Mouse (Mus musculus) embryonic facial prominence, embryonic 10.5 days (tissue): ENCODE results near the gene Vash1. TPM values are rescaled to one million over a fixed set of nuclear protein-coding genes. Genes with fewer than 3 reads are reported as not detected.

Experiments
- DNase-seq: peaks from one replicate; pipeline ENCODE4 v3.0.0-alpha.2; 2017; ENCODE audit warnings: low spot score
- H3K27ac ChIP-seq: fragments of 300-500 bp; sonication (generic); replicated peaks from 2 replicates; pipeline ENCODE4 v1.5.1; 2016; ENCODE audit warnings: mild to moderate bottlenecking
- H3K27me3 ChIP-seq: fragments of 300-500 bp; sonication (generic); replicated peaks from 2 replicates; pipeline ENCODE4 v1.6.1; 2016; ENCODE audit warnings: low read depth, mild to moderate bottlenecking; ENCODE audit not compliant: poor library complexity, severe bottlenecking
- H3K36me3 ChIP-seq: fragments of 300-500 bp; sonication (generic); replicated peaks from 2 replicates; pipeline ENCODE4 v1.6.1; 2016; ENCODE audit warnings: mild to moderate bottlenecking, moderate library complexity
- H3K4me1 ChIP-seq: fragments of 300-500 bp; sonication (generic); 2 replicates; pipeline ENCODE4 v1.6.1; 2016
- H3K4me3 ChIP-seq: fragments of 300-500 bp; sonication (generic); 2 replicates; pipeline ENCODE4 v1.5.1; 2016; ENCODE audit warnings: mild to moderate bottlenecking, moderate library complexity
- H3K9me3 ChIP-seq: fragments of 300-500 bp; sonication (generic); 2 replicates; pipeline ENCODE4 v1.6.1; 2016; ENCODE audit warnings: mild to moderate bottlenecking
- WGBS: fragments of 180-500 bp; shearing (Covaris S2); methylation state at CpG from one replicate; pipeline ENCODE4 v1.1.7; 2016; 5-methylcytosine and 5-hydroxymethylcytosine counted together
- polyA plus RNA-seq: library from polyadenylated mRNA; unstranded; fragments of >200 nt; fragmentation: Nextera tagmentation; extraction: Ambion mirVana; gene quantifications from 2 replicates; pipeline ENCODE4 v1.2.1, GENCODE M21; 2016

The Vash1 gene
- polyA plus RNA-seq, 1 experiment from 2014 or later: 14.7 TPM

- Histone ChIP-seq H3K27ac (no peak overlapping the region), H3K4me3 (no peak overlapping the region), H3K4me1 (peaks cover 10% of the 10 kb centered on the region), H3K36me3 (no peaks in the 10 kb centered on the region), H3K9me3 (no peaks in the 10 kb centered on the region), H3K27me3 (no peaks in the 10 kb centered on the region; the same call in none of the 2 replicates)
- no peak for DNase-seq
- 75% methylated on average over 2 of the region's 2 CpGs for WGBS
Observed at GRCm38 (mm10) chr12:86660466-86660865, 18.0 kb upstream of the Vash1 start.

GRCm38 (mm10) chr12:86665656-86666055 is 12.8 kb upstream of the Vash1 start:
- Histone ChIP-seq H3K27ac (no peak overlapping the region), H3K36me3 (no peaks in the 10 kb centered on the region), H3K4me3 (no peak overlapping the region), H3K27me3 (no peaks in the 10 kb centered on the region; the same call in 1 of the 2 replicates), H3K9me3 (no peaks in the 10 kb centered on the region), H3K4me1 (no peaks in the 10 kb centered on the region)
- DNase-seq: no peak
- 71% methylated on average over 3 of the region's 3 CpGs for WGBS

GRCm38 (mm10) chr12:86668404-86668803 is 10.1 kb upstream of the Vash1 start:
- Histone ChIP-seq H3K27ac (no peak overlapping the region), H3K4me3 (no peak overlapping the region), H3K4me1 (no peaks in the 10 kb centered on the region), H3K27me3 (no peaks in the 10 kb centered on the region; the same call in 1 of the 2 replicates), H3K36me3 (no peaks in the 10 kb centered on the region), H3K9me3 (no peaks in the 10 kb centered on the region)
- no peak for DNase-seq
- WGBS: 89% methylated on average over 2 of the region's 2 CpGs

- H3K4me1 ChIP-seq: no peaks in the 10 kb centered on the region
- H3K36me3 ChIP-seq: no peaks in the 10 kb centered on the region
- H3K4me3 ChIP-seq: no peak overlapping the region
- H3K27ac ChIP-seq: no peak overlapping the region
- H3K27me3 ChIP-seq: peaks cover 5% of the 10 kb centered on the region; the same call in 1 of the 2 replicates
- DNase-seq: no peak
- WGBS: 67% methylated on average over 4 of the region's 4 CpGs
- H3K9me3 ChIP-seq: no peaks in the 10 kb centered on the region
Observed at GRCm38 (mm10) chr12:86672105-86672504, 6.4 kb upstream of the Vash1 start.

- Histone ChIP-seq H3K4me3 (no peak overlapping the region), H3K4me1 (no peaks in the 10 kb centered on the region), H3K27me3 (peaks cover 9% of the 10 kb centered on the region), H3K36me3 (no peaks in the 10 kb centered on the region), H3K9me3 (no peaks in the 10 kb centered on the region), H3K27ac (no peak overlapping the region)
- WGBS: 77% methylated on average over 5 of the region's 5 CpGs
- DNase-seq: no peak
Observed at GRCm38 (mm10) chr12:86672507-86672906, 6.0 kb upstream of the Vash1 start.

GRCm38 (mm10) chr12:86679546-86679930 is 1.0 kb downstream of the Vash1 start:
- Histone ChIP-seq H3K27me3 (peaks cover 13% of the 10 kb centered on the region), H3K36me3 (peaks cover 18% of the 10 kb centered on the region), H3K4me1 (peaks cover 43% of the 10 kb centered on the region), H3K9me3 (no peaks in the 10 kb centered on the region), H3K27ac (peak overlapping the region; percentile 96), H3K4me3 (peak overlapping the region; percentile 89)
- no peak for DNase-seq
- 5% methylated on average over 9 of the region's 9 CpGs for WGBS

- peak overlapping the region; percentile 96 for H3K27ac ChIP-seq
- H3K36me3 ChIP-seq: peaks cover 22% of the 10 kb centered on the region
- 49% methylated on average over 12 of the region's 12 CpGs for WGBS
- no peak for DNase-seq
- peak overlapping the region; percentile 89 for H3K4me3 ChIP-seq
- H3K9me3 ChIP-seq: no peaks in the 10 kb centered on the region
- H3K27me3 ChIP-seq: peaks cover 13% of the 10 kb centered on the region
- peaks cover 44% of the 10 kb centered on the region for H3K4me1 ChIP-seq
Observed at GRCm38 (mm10) chr12:86679991-86680491, 1.5 kb downstream of the Vash1 start.

- H3K9me3 ChIP-seq: no peaks in the 10 kb centered on the region
- peaks cover 50% of the 10 kb centered on the region for H3K4me1 ChIP-seq
- DNase-seq: peak; percentile 30
- peaks cover 13% of the 10 kb centered on the region for H3K27me3 ChIP-seq
- WGBS: 54% methylated on average over 11 of the region's 11 CpGs
- peaks cover 29% of the 10 kb centered on the region for H3K36me3 ChIP-seq
- peak overlapping the region; percentile 89 for H3K4me3 ChIP-seq
- H3K27ac ChIP-seq: peak overlapping the region; percentile 96
Observed at GRCm38 (mm10) chr12:86680591-86681193, 2.2 kb downstream of the Vash1 start.

GRCm38 (mm10) chr12:86681626-86682025 is 3.1 kb downstream of the Vash1 start:
- DNase-seq: no peak
- 92% methylated on average over 9 of the region's 9 CpGs for WGBS
- peaks cover 54% of the 10 kb centered on the region for H3K4me1 ChIP-seq
- peaks cover 12% of the 10 kb centered on the region for H3K27me3 ChIP-seq
- no peak overlapping the region for H3K27ac ChIP-seq
- H3K4me3 ChIP-seq: peak overlapping the region; percentile 25; the same call in 1 of the 2 replicates
- no peaks in the 10 kb centered on the region for H3K9me3 ChIP-seq
- H3K36me3 ChIP-seq: peaks cover 38% of the 10 kb centered on the region

GRCm38 (mm10) chr12:86682178-86682577 is 3.7 kb downstream of the Vash1 start:
- Histone ChIP-seq H3K36me3 (peaks cover 44% of the 10 kb centered on the region), H3K9me3 (no peaks in the 10 kb centered on the region), H3K4me3 (peak overlapping the region; percentile 25; the same call in 1 of the 2 replicates), H3K4me1 (peaks cover 59% of the 10 kb centered on the region), H3K27me3 (peaks cover 7% of the 10 kb centered on the region), H3K27ac (no peak overlapping the region)
- 88% methylated on average over 8 of the region's 8 CpGs for WGBS
- DNase-seq: no peak

GRCm38 (mm10) chr12:86683698-86684097 is 5.2 kb downstream of the Vash1 start:
- DNase-seq: no peak
- Histone ChIP-seq H3K36me3 (peaks cover 59% of the 10 kb centered on the region), H3K27ac (no peak overlapping the region; the same call in 1 of the 2 replicates), H3K27me3 (no peaks in the 10 kb centered on the region), H3K9me3 (no peaks in the 10 kb centered on the region), H3K4me1 (peaks cover 63% of the 10 kb centered on the region), H3K4me3 (no peak overlapping the region)
- WGBS: 79% methylated on average over 7 of the region's 7 CpGs

GRCm38 (mm10) chr12:86685275-86685674 is 6.8 kb downstream of the Vash1 start:
- WGBS: 82% methylated on average over 9 of the region's 9 CpGs
- Histone ChIP-seq H3K4me3 (no peak overlapping the region), H3K27me3 (no peaks in the 10 kb centered on the region), H3K27ac (no peak overlapping the region), H3K9me3 (no peaks in the 10 kb centered on the region), H3K36me3 (peaks cover 72% of the 10 kb centered on the region), H3K4me1 (peaks cover 51% of the 10 kb centered on the region)
- no peak for DNase-seq

- H3K27me3 ChIP-seq: no peaks in the 10 kb centered on the region
- peaks cover 39% of the 10 kb centered on the region for H3K4me1 ChIP-seq
- no peak overlapping the region for H3K4me3 ChIP-seq
- H3K27ac ChIP-seq: no peak overlapping the region
- no peak for DNase-seq
- H3K9me3 ChIP-seq: no peaks in the 10 kb centered on the region
- peaks cover 87% of the 10 kb centered on the region for H3K36me3 ChIP-seq
- WGBS: 60% methylated on average over 13 of the region's 13 CpGs
Observed at GRCm38 (mm10) chr12:86686551-86687330, 8.2 kb downstream of the Vash1 start.
